Mouse (Mus musculus): Measurements from ENCODE around the gene Npas2. TPM values are rescaled to one million over a fixed set of nuclear protein-coding genes. Genes with fewer than 3 reads are reported as not detected.

Gene Npas2
- polyA plus RNA-seq, 1 experiment from 2014 or later: 0.99 TPM

GRCm38 (mm10) chr1:39192460-39192996, 1.0 kb upstream of the Npas2 start:
- Histone ChIP-seq H3K9me3 (no peaks in the 10 kb centered on the region), H3K4me3 (peak overlapping the region; percentile 84), H3K27ac (replicated peaks) (no peak overlapping the region), H3K4me1 (peaks cover 25% of the 10 kb centered on the region), H3K36me3 (no peaks in the 10 kb centered on the region), H3K27me3 (peaks cover 40% of the 10 kb centered on the region), H3K9ac (replicated peaks) (peak overlapping the region; percentile 44; the same call in 1 of the 2 replicates), H3K4me2 (replicated peaks) (peak overlapping the region; percentile 96)
- WGBS: 1% methylated on average over 28 of the region's 28 CpGs
- ATAC-seq (replicated peaks): 0 out of 2 replicates have a peak, but pooled peaks have one; percentile 30

- Histone ChIP-seq H3K27ac (replicated peaks) (no peak overlapping the region), H3K36me3 (no peaks in the 10 kb centered on the region), H3K9ac (replicated peaks) (peak overlapping the region; percentile 44), H3K4me3 (peak overlapping the region; percentile 84), H3K9me3 (no peaks in the 10 kb centered on the region), H3K27me3 (peaks cover 40% of the 10 kb centered on the region), H3K4me2 (replicated peaks) (peak overlapping the region; percentile 96), H3K4me1 (peaks cover 25% of the 10 kb centered on the region)
- ATAC-seq (replicated peaks): peak; percentile 71
- WGBS: under 1% methylated on average over 69 of the region's 76 CpGs
Observed at GRCm38 (mm10) chr1:39193862-39194675, 538 bp downstream of the Npas2 start.

- Histone ChIP-seq H3K36me3 (no peaks in the 10 kb centered on the region), H3K9ac (replicated peaks) (no peak overlapping the region), H3K27ac (replicated peaks) (no peak overlapping the region), H3K4me2 (replicated peaks) (0 out of 2 replicates have a peak overlapping the region, but pooled peaks have one; percentile 9), H3K27me3 (peaks cover 40% of the 10 kb centered on the region), H3K4me1 (peaks cover 25% of the 10 kb centered on the region), H3K9me3 (no peaks in the 10 kb centered on the region), H3K4me3 (peak overlapping the region; percentile 84)
- WGBS: 3% methylated on average over 11 of the region's 11 CpGs
- ATAC-seq (replicated peaks): no peak
Observed at GRCm38 (mm10) chr1:39194959-39195358, 1.4 kb downstream of the Npas2 start.

- no peak overlapping the region for H3K27ac ChIP-seq (replicated peaks)
- H3K4me3 ChIP-seq: no peak overlapping the region
- peaks cover 25% of the 10 kb centered on the region for H3K4me1 ChIP-seq
- no peaks in the 10 kb centered on the region for H3K36me3 ChIP-seq
- peaks cover 40% of the 10 kb centered on the region for H3K27me3 ChIP-seq
- no peak for ATAC-seq (replicated peaks)
- WGBS: 31% methylated on average over 6 of the region's 6 CpGs
- no peaks in the 10 kb centered on the region for H3K9me3 ChIP-seq
- no peak overlapping the region for H3K4me2 ChIP-seq (replicated peaks)
- no peak overlapping the region for H3K9ac ChIP-seq (replicated peaks)
Observed at GRCm38 (mm10) chr1:39196126-39196525, 2.6 kb downstream of the Npas2 start.

- H3K4me1 ChIP-seq: peaks cover 25% of the 10 kb centered on the region
- 51% methylated on average over 12 of the region's 12 CpGs for WGBS
- peaks cover 40% of the 10 kb centered on the region for H3K27me3 ChIP-seq
- H3K9me3 ChIP-seq: no peaks in the 10 kb centered on the region
- no peak overlapping the region for H3K4me3 ChIP-seq
- H3K36me3 ChIP-seq: no peaks in the 10 kb centered on the region
- H3K27ac ChIP-seq (replicated peaks): no peak overlapping the region
- ATAC-seq (replicated peaks): no peak
- no peak overlapping the region for H3K9ac ChIP-seq (replicated peaks)
- no peak overlapping the region for H3K4me2 ChIP-seq (replicated peaks)
Observed at GRCm38 (mm10) chr1:39196676-39197375, 3.3 kb downstream of the Npas2 start.

- ATAC-seq (replicated peaks): no peak
- Histone ChIP-seq H3K4me2 (replicated peaks) (no peak overlapping the region), H3K4me1 (no peaks in the 10 kb centered on the region), H3K9me3 (no peaks in the 10 kb centered on the region), H3K36me3 (no peaks in the 10 kb centered on the region), H3K4me3 (no peak overlapping the region), H3K27ac (replicated peaks) (no peak overlapping the region), H3K27me3 (no peaks in the 10 kb centered on the region), H3K9ac (replicated peaks) (no peak overlapping the region)
- WGBS: 84% methylated on average over 10 of the region's 10 CpGs
Observed at GRCm38 (mm10) chr1:39205021-39205420, 11.5 kb downstream of the Npas2 start.

- Histone ChIP-seq H3K36me3 (no peaks in the 10 kb centered on the region), H3K4me3 (no peak overlapping the region), H3K27me3 (no peaks in the 10 kb centered on the region), H3K27ac (replicated peaks) (no peak overlapping the region), H3K4me1 (no peaks in the 10 kb centered on the region), H3K4me2 (replicated peaks) (no peak overlapping the region), H3K9ac (replicated peaks) (no peak overlapping the region), H3K9me3 (no peaks in the 10 kb centered on the region)
- ATAC-seq (replicated peaks): no peak
- WGBS: 94% methylated on average over 4 of the region's 4 CpGs
Observed at GRCm38 (mm10) chr1:39205697-39206096, 12.2 kb downstream of the Npas2 start.

GRCm38 (mm10) chr1:39206942-39207341, 13.4 kb downstream of the Npas2 start:
- Histone ChIP-seq H3K4me1 (no peaks in the 10 kb centered on the region), H3K9ac (replicated peaks) (no peak overlapping the region), H3K4me2 (replicated peaks) (no peak overlapping the region), H3K9me3 (no peaks in the 10 kb centered on the region), H3K36me3 (no peaks in the 10 kb centered on the region), H3K27me3 (no peaks in the 10 kb centered on the region), H3K4me3 (no peak overlapping the region), H3K27ac (replicated peaks) (no peak overlapping the region)
- ATAC-seq (replicated peaks): no peak
- 39% methylated on average over 7 of the region's 7 CpGs for WGBS

- Histone ChIP-seq H3K9me3 (no peaks in the 10 kb centered on the region), H3K9ac (replicated peaks) (no peak overlapping the region), H3K4me2 (replicated peaks) (no peak overlapping the region), H3K36me3 (no peaks in the 10 kb centered on the region), H3K4me3 (no peak overlapping the region), H3K4me1 (no peaks in the 10 kb centered on the region), H3K27me3 (no peaks in the 10 kb centered on the region), H3K27ac (replicated peaks) (no peak overlapping the region)
- no peak for ATAC-seq (replicated peaks)
- WGBS: 80% methylated on average over 5 of the region's 5 CpGs
Observed at GRCm38 (mm10) chr1:39210928-39211327, 17.4 kb downstream of the Npas2 start.

GRCm38 (mm10) chr1:39212982-39213381, 19.5 kb downstream of the Npas2 start:
- H3K9me3 ChIP-seq: no peaks in the 10 kb centered on the region
- no peak for ATAC-seq (replicated peaks)

GRCm38 (mm10) chr1:39217584-39217983, 24.1 kb downstream of the Npas2 start:
- Histone ChIP-seq H3K9ac (replicated peaks) (no peak overlapping the region), H3K4me2 (replicated peaks) (no peak overlapping the region), H3K4me3 (no peak overlapping the region), H3K27me3 (no peaks in the 10 kb centered on the region), H3K4me1 (no peaks in the 10 kb centered on the region), H3K36me3 (no peaks in the 10 kb centered on the region), H3K9me3 (no peaks in the 10 kb centered on the region), H3K27ac (replicated peaks) (no peak overlapping the region)
- WGBS: 87% methylated on average over 3 of the region's 3 CpGs
- no peak for ATAC-seq (replicated peaks)

More at GRCm38 (mm10) chr1:39212982-39213381, 19.5 kb downstream of the Npas2 start:
- Histone ChIP-seq H3K4me3 (no peak overlapping the region), H3K36me3 (no peaks in the 10 kb centered on the region), H3K4me2 (replicated peaks) (no peak overlapping the region), H3K4me1 (no peaks in the 10 kb centered on the region), H3K27me3 (no peaks in the 10 kb centered on the region), H3K27ac (replicated peaks) (no peak overlapping the region), H3K9ac (replicated peaks) (no peak overlapping the region)
- WGBS: 87% methylated on average over 6 of the region's 6 CpGs

- Histone ChIP-seq H3K27ac (replicated peaks) (no peak overlapping the region), H3K4me1 (0 out of 2 replicates have a peak, but pooled peaks cover 3% of the 10 kb centered on the region), H3K9ac (replicated peaks) (no peak overlapping the region), H3K36me3 (no peaks in the 10 kb centered on the region), H3K9me3 (no peaks in the 10 kb centered on the region), H3K27me3 (no peaks in the 10 kb centered on the region), H3K4me3 (no peak overlapping the region), H3K4me2 (replicated peaks) (no peak overlapping the region)
- 93% methylated on average over 5 of the region's 5 CpGs for WGBS
- ATAC-seq (replicated peaks): no peak
Observed at GRCm38 (mm10) chr1:39228401-39228800, 34.9 kb downstream of the Npas2 start.

Measured in forebrain, embryonic 15.5 days (tissue).